Mouse (Mus musculus) layer of hippocampus, adult 2 months (tissue): Measurements from ENCODE around the gene Cd3e. TPM values are rescaled to one million over a fixed set of nuclear protein-coding genes. Genes with fewer than 3 reads are reported as not detected.

Source experiments
- DNase-seq, 2 experiments: peaks; one replicate each; pipeline ENCODE4 v3.0.0; 2022; ENCODE audit warnings: low spot score in 2 of 2
- H3K27ac ChIP-seq: fragments of 200-600 bp; 2 replicates; pipeline ENCODE4 v1.8.1; 2022
- H3K4me3 ChIP-seq: fragments of 200-600 bp; 2 replicates; pipeline ENCODE4 v1.8.1; 2022; ENCODE audit warnings: mild to moderate bottlenecking
- CTCF ChIP-seq: fragments of 200-600 bp; conservative IDR thresholded peaks from 2 replicates; pipeline ENCODE4 v1.8.1; 2022; ENCODE audit warnings: antibody characterized with exemption, mild to moderate bottlenecking, moderate library complexity
- long read RNA-seq, 2 experiments: library from polyadenylated mRNA; stranded (forward); transcript quantifications; one replicate each; pipeline ENCODE4 v2.0.0; 2021; ENCODE audit warnings: borderline mapping rate in 2 of 2
- total RNA-seq, 2 experiments: library from RNA; stranded (reverse); gene quantifications; 2 replicates each; pipeline ENCODE4 v1.2.3; 2021

Gene Cd3e
- total RNA-seq, result not detected
- long read RNA-seq, experiment 1, result 0 reads
- long read RNA-seq, experiment 2, result 0 reads

DNA sequence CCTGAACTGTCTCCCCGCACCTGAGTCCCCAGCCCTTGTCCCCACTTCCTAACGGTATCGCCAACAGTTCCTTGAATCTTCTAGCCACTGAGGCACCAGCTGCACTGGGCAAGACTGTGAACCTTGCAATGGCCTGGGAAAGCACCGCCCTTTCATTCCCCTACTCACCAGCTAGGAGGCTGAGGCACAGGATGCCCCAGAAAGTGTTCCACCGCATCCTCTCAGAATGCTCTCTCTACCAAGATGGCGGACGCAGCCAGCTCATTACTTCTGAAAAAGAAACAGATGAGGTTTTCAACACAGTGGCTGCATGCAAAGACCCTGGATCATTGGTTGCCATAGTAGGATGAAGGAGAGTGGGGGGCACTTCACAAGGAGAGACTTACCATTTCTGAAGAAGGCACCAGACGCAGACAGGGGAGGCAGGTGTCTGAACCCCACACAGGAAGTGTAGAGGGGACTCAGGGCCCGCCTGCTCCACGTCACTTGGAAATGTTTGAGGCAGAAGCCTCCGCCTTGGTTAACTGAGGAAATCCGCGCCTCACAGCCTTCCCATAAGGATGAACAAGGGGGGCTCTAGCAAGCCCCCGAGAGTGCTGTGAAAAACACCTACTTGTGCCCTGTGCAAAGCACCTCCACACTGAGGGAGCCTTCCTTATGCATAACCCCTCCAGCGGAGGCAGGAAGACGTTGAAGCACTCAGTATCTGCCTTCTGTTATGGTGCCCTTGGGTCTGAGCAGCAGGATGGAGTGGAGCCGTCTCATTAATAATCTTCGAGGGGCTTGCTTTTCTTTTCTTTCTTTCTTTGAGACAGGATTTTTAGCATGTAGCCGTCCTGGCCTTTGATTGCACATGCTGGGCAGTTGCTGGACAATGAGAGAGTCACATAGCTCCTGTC lies at the start of gene Cd3e:
Cd3e (minus strand) TSS at position 448 of the 899 bp plus-strand sequence.
- DNase-seq, result no peak
- TF ChIP-seq CTCF, result no peak
- Histone ChIP-seq H3K27ac (no peak within 1 kb of the TSS), H3K4me3 (no peak within 1 kb of the TSS)

DNA sequence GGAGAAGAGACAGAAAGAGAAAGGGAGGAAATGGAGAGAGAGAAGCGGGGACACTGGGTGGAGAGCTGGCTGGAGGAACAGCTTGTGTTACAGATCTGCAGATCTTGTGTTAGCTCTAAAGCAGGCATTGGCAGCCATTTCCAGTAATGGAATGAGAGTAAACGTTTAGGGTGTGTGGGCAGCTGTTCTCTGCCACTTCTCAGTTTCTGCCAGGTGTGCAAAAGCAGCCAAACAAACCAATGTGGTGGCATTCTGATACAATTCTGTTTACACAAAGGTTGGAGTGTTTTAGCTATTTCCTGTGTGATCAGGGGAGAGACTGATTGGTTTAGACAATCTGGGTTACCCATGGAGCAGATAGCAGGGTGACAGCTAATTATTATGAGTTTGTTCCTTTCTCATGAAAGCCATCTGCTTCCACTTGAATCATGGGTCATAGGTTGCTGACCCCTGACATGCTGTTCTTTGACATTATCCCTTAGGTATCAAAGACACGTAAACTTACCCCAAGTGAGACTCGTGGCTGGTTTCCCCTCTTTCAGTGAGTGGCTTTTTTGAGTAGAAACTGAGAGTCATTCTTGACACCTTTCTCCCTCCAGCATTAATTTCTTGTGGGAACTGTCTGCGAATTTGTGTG lies 49.0 kb upstream of the Cd3e start:
- no peak for DNase-seq
- H3K27ac ChIP-seq, result peak overlapping the region; percentile 43; the same call in 1 of the 2 replicates
- no peak overlapping the region for H3K4me3 ChIP-seq
- no peak for TF ChIP-seq CTCF

DNA sequence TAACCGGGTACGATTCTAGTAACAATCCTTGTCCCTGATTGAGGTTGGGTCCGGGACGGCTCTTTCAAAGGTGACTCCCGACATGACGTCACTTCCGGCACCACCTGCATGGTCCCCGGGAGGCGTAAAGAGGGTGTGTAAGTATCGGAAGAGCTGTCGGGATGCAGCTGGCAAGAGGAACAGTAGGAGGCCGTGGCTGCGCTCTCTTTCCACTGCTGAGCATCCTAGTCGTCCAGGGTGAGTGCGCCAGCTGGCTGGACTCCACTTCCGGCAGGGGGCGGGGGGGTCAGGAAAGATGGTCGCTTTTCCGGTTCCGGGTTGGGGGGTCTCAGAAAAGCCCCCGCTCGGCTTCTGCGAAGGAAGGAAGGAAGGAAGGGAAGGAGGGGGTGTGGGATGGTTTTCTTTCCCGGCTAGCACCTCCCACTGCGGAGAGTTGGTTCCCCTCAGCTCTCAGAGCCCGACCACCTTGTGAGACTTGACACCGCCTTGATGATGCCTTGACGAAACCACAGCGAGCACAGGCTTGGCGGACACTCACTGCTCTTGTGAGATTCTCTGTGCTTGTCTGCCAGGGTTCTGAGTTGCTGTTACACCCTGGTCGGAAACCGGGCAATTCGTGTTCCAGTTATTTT lies 45.8 kb upstream of the Cd3e start, which contains the start of gene Mpzl3:
Mpzl3 (plus strand) TSS at position 105 of the 632 bp plus-strand sequence.
- peak within 1 kb of the TSS; percentile 81 for H3K4me3 ChIP-seq
- peak; percentile 82 to 88 for DNase-seq
- peak within 1 kb of the TSS; percentile 97 for H3K27ac ChIP-seq
- no peak for TF ChIP-seq CTCF

DNA sequence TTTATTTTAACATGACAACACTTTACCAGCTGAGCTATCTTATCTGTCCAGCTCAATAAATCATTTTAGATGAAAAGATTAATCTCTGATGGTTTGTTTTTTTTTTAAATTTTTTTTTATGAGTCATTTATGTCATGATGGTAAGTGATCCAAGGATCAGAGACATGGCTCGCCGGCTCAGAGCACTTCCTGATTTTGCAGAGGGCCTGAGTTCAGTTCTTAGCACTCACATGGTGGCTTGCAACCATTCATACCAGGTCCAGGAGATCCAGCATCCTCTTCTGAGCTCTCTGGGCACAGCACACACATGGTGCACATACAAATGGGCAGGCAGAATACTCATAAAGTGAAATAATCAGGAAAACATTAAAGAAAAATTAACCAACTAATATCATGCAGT lies 40.9 kb upstream of the Cd3e start:
- H3K27ac ChIP-seq, result no peak overlapping the region
- no peak for DNase-seq
- no peak overlapping the region for H3K4me3 ChIP-seq
- no peak for TF ChIP-seq CTCF

DNA sequence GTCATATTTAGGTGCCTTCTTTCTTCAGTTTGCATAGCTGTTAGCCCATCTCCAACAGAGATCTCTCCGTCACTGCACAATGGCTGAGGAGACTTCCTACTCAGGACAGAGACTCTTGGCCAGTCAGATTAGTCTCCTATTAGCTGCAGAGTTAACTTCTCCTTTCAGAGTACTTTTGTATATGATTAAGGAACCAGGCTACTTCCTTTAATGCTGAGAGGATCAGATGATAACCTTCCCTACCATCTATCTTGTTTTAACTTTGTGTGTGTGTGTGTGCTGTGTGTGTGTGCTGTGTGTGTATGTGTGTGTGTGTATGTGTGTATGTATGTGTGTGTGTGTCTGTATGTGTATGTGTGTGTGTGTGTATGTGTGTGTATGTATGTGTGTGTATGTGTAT lies 40.3 kb upstream of the Cd3e start:
- no peak for TF ChIP-seq CTCF
- Histone ChIP-seq H3K4me3 (no peak overlapping the region), H3K27ac (no peak overlapping the region)
- no peak for DNase-seq

DNA sequence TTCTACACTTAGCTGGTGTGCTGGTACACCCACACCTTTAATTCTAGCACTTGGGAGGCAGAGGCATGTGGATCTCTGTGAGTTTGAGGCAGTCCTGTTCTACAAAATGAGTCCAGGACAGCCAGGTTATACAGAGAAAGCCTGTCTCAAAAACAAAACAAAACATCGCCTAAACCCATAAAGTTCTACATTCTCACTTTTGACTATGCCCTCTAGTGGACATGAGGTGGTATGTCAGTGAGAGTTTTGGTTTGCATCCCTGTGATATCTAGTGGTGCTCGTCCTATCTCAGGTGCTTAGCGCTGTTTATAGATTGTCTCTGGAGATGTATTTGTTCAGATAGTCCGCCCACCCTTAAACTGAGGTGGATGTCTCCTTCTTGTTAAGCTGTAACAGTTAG lies 39.1 kb upstream of the Cd3e start:
- peak; percentile 93 for TF ChIP-seq CTCF
- no peak overlapping the region for H3K27ac ChIP-seq
- H3K4me3 ChIP-seq, result no peak overlapping the region
- DNase-seq, result peak; percentile 25 to 27

DNA sequence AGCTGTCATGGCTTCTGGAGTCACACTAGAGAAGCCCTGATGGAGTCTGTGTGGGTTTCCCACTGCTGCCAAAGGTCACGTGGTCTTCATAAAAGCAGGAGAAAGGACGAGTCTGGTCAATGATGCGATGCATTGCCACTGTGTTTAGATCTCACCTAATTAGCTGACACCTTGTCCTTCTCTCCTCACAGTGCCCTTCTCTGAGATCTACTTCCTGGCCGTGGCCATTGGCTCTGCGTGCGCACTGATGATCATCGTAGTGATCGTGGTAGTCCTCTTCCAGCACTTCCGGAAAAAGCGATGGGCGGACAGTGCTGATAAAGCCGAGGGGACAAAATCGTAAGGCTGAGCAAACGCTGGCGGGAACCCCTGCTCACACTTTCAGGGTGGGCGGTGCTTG lies 37.5 kb upstream of the Cd3e start:
- no peak overlapping the region for H3K27ac ChIP-seq
- no peak for DNase-seq
- H3K4me3 ChIP-seq, result no peak overlapping the region
- no peak for TF ChIP-seq CTCF

DNA sequence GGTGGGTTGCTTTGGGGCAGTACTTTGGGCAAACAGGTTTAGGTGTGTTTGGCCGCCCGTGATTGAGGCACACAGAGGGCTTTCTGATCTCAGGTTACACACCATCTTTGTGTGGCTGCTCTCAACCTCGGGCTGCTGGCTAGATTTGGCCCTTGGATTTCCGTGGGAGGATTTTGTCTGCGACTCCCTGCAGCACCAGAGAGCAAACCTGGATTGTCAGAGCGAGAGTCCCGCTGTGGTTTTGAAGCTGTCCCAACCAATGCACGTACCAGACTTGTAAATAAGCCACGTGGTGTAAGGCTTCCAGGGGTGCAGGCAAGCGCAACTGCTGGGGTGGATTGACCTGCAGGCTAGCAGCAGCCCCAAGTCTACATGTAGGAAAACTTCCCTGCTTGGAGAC lies 33.5 kb upstream of the Cd3e start:
- no peak for DNase-seq
- no peak overlapping the region for H3K4me3 ChIP-seq
- H3K27ac ChIP-seq, result no peak overlapping the region
- TF ChIP-seq CTCF, result no peak

DNA sequence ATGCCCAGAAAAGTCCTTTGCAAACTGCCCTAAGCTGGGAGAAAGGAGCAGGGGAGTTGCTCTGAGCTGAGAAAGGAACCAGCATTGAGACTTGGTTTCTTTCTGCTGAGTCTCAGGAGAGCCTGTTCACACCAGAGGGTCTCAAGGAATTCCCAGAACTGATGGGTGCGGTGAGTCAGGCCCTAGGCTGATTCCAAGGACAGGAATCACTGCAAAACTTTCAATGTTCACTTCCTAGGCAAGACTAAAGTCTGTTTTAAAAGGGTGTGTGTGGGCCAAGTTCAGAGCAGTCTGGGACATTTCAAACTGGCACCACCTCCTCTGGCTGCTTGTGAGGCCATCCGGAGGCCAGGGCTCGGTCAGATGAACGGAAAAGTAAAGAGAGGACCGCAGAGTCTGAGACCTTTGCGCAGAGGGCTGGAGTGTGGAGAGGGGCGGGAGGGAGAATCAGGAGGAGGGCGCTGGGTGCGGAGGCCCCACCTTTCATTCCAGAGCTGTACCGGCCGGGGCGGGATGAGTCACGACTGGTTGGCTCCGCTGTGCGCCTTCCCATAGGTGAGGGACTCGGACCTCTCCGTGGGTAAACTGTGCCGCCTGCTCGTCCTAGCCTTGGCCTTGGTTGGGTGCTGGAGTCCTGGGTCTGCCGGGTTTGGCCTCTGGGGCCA lies 32.8 kb upstream of the Cd3e start:
- Histone ChIP-seq H3K27ac (no peak overlapping the region), H3K4me3 (no peak overlapping the region)
- no peak for DNase-seq
- no peak for TF ChIP-seq CTCF

DNA sequence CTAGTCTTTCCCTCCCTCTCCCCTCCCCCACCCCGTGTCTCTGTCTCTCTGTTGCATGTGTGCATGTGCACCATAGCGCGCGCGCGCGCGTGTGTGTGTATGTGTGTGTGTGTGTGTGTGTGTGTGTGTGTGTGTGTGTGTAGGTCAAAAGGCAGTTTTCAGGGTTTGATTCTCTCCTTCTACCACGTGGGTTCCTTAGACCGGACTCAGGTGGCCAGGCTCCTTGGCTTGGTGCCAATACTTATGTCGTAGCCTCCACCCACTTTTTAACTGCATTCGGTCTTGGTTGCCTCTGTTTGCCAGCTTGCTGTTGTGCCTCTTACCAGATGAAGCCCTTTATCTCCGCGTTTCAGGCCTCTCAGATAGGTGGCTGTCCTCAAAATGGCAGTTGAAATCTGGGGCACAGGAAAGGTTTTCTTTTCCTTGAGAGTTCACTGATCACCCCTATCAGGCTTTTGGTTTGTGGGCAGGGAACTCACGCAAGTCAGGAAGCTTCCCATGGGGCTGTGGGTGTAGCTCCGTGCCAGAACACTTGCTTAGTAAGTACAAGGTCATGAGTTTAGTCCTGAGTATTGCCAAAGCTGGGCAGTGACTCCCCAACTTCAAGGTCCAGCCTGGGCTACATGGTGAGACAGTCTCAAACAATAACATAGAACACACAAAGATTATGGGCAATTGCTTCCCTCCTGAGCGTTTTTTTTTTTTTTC lies 31.9 kb upstream of the Cd3e start:
- no peak for TF ChIP-seq CTCF
- no peak for DNase-seq
- Histone ChIP-seq H3K4me3 (no peak overlapping the region), H3K27ac (no peak overlapping the region)

DNA sequence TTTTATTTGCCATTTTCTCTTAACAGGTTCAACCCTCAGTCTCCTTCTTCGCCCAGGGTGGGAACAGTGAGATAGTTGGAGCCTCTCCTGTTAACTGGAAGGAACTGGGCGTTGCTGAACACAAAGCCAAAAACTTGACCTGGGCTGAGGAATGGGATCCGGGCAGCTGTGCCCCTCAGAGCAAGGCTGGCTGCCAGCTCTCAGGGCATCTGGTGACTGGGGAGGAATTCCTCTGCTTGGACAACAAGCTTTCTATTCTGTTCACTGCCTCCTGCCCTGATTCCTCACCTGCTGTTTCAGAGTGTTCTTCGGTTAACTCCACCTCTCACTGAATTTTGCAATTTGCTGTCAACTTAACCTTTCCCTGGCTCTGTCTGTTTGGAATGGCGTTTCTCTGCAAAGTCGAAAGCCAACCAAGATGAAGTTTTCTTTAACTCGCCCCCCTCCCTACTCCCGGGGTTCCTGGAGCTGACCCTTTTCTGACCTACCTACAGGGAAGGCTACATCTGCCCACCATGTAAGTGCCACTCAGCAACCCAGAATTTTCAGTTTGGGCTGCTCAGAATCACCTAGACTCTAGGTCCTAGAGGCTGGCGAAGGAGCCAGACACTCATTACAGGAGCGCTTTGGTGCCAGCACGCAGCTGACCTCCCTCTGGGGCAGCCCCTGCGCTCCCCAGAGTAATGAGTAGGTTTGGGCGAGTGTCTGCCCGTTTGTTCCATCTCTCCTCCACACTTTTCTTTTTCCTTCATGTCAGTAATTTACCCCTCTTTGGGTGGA lies 30.8 kb upstream of the Cd3e start:
- Histone ChIP-seq H3K27ac (no peak overlapping the region), H3K4me3 (no peak overlapping the region)
- DNase-seq, result no peak
- TF ChIP-seq CTCF, result no peak
